Mouse (Mus musculus): ENCODE results near the gene Olfr55.
"Not testable (repeated sequence)": the region's sequence is repeated elsewhere in the genome, so short reads cannot be mapped to it uniquely, and the experiment has no call there.

The Olfr55 gene

GRCm38 (mm10) chr17:33168147-33168546 is at the start of gene Olfr55:
Gene Olfr55 (plus strand): TSS chr17:33168447.
- not testable (repeated sequence) for DNase-seq

GRCm38 (mm10) chr17:33124546-33124945 is 43.7 kb upstream of the Olfr55 start:
- no peak for DNase-seq

- no peak for DNase-seq
These were observed 42.0 kb upstream of the Olfr55 start for GRCm38 (mm10) chr17:33126257-33126656.

- no peak for DNase-seq
These were observed 28.9 kb upstream of the Olfr55 start, which contains the start of gene Morc2b for GRCm38 (mm10) chr17:33139261-33139820. Gene Morc2b (minus strand): TSS chr17:33139683.

GRCm38 (mm10) chr17:33191002-33191401 is 22.8 kb downstream of the Olfr55 start, which contains the start of gene Olfr239:
Gene Olfr239 (plus strand): TSS chr17:33191302.
- not testable (repeated sequence) for DNase-seq

GRCm38 (mm10) chr17:33221590-33221989 is 53.3 kb downstream of the Olfr55 start, which contains the start of gene Olfr1564:
Gene Olfr1564 (minus strand): TSS chr17:33221690.
- DNase-seq: no peak
